Mouse (Mus musculus): ENCODE measurements around the gene Pam16. TPM values are rescaled to one million over a fixed set of nuclear protein-coding genes. Genes with fewer than 3 reads are reported as not detected.

Pam16 gene
- polyA plus RNA-seq, 1 experiment from 2014 or later = 162 TPM

DNA sequence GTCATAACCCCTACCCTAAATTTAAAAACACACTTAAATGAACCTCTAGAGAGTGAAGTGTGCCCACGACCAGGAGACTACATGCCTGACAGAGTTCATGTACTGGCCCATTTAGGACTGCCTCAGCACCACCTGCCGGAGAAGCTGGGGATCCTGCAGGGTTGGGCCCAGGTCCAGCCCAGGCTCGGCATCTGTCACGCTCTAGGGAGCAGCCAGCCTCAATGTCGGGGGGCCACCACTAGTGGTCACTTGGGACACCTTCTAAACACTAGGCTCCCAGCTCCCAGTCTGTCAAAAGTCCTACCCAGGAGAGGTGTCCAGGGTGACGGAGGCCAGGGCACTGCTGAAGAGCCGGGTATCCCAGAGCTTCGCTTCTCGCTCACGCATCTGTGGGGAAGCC, 29.9 kb upstream of the Pam16 start:
- Histone ChIP-seq H3K9ac (replicated peaks) (no peak overlapping the region), H3K27ac (replicated peaks) (no peak overlapping the region), H3K4me3 (no peak overlapping the region), H3K4me2 (replicated peaks) (no peak overlapping the region), H3K9me3 (no peaks in the 10 kb centered on the region), H3K4me1 (peaks cover 9% of the 10 kb centered on the region), H3K36me3 (peaks cover 10% of the 10 kb centered on the region; the same call in 1 of the 2 replicates), H3K27me3 (no peaks in the 10 kb centered on the region)
- 84% methylated on average over 10 of the region's 10 CpGs for WGBS
- ATAC-seq (replicated peaks) = no peak

DNA sequence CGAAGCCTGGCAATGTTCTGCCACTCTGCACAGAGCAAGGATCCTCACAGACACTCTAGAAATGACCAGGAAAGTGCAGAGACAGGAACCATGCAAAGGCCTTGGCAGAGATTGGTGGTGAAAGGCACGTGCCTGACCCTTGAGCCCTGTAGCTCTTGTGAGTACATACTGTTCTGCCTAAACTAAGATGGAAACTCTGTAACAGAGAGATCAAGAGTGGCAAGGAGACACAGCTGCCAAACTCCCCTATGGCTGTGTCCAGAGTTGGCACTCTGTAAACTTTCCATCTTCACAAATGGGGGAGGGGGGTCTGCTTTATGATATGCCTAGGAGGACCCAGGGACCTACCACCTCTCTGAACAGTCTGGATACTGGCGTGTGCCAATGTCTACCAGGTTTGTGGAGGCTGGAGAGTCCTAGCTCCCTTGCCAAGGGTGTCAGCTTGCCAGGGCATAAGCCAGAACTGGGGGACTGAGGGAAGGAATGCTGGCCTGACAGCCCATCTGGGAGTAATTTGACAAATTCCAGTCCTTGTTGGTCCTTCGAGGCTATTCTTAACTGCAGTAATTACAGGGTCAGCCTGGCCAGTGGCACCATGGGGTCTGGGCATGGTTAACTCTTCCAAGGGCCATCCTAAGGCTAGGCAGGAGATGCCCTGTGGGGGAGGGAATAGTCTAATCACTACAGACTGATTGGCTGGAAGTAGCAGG, 28.1 kb upstream of the Pam16 start:
- 79% methylated on average over 4 of the region's 4 CpGs for WGBS
- H3K4me1 ChIP-seq = no peaks in the 10 kb centered on the region
- no peak overlapping the region for H3K4me3 ChIP-seq
- H3K9ac ChIP-seq (replicated peaks) = no peak overlapping the region
- H3K4me2 ChIP-seq (replicated peaks) = no peak overlapping the region
- no peaks in the 10 kb centered on the region for H3K27me3 ChIP-seq
- no peak for ATAC-seq (replicated peaks)
- no peak overlapping the region for H3K27ac ChIP-seq (replicated peaks)
- H3K36me3 ChIP-seq = peaks cover 10% of the 10 kb centered on the region; the same call in 1 of the 2 replicates
- H3K9me3 ChIP-seq = no peaks in the 10 kb centered on the region

GRCm38 (mm10) chr16:4651624-4652023, 26.8 kb upstream of the Pam16 start:
- Histone ChIP-seq H3K9me3 (no peaks in the 10 kb centered on the region), H3K4me1 (no peaks in the 10 kb centered on the region), H3K9ac (replicated peaks) (no peak overlapping the region), H3K36me3 (peaks cover 10% of the 10 kb centered on the region; the same call in 1 of the 2 replicates), H3K27me3 (no peaks in the 10 kb centered on the region), H3K4me3 (no peak overlapping the region), H3K4me2 (replicated peaks) (no peak overlapping the region), H3K27ac (replicated peaks) (no peak overlapping the region)
- 57% methylated on average over 7 of the region's 7 CpGs for WGBS
- ATAC-seq (replicated peaks) = no peak

- WGBS = 100% methylated on average over 1 of the region's 1 CpGs
- H3K36me3 ChIP-seq = peaks cover 10% of the 10 kb centered on the region; the same call in 1 of the 2 replicates
Observed at GRCm38 (mm10) chr16:4651081-4651480, 26.3 kb upstream of the Pam16 start.

GRCm38 (mm10) chr16:4650161-4650560, 25.4 kb upstream of the Pam16 start:
- no peak for ATAC-seq (replicated peaks)

More at GRCm38 (mm10) chr16:4651081-4651480, 26.3 kb upstream of the Pam16 start:
- Histone ChIP-seq H3K27me3 (no peaks in the 10 kb centered on the region), H3K9me3 (no peaks in the 10 kb centered on the region), H3K4me1 (no peaks in the 10 kb centered on the region), H3K4me3 (no peak overlapping the region), H3K27ac (replicated peaks) (no peak overlapping the region), H3K4me2 (replicated peaks) (no peak overlapping the region), H3K9ac (replicated peaks) (no peak overlapping the region)
- ATAC-seq (replicated peaks) = no peak

DNA sequence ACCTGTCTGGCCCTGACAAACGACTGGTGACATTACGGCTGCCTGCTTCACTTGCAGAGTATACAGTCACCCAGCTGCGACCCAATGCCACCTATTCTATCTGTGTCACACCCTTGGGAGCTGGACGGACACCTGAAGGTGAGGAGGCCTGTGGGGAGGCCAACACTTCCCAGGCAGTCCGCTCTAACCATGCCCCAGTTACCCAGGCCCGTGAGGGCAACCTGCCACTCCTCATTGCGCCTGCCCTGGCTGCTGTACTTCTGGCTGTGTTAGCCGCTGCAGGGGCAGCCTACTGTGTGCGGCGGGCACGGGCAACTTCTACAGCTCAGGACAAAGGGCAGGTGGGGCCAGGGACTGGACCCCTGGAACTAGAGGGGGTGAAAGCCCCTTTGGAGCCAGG, 24.9 kb upstream of the Pam16 start:
- ATAC-seq (replicated peaks) = no peak
- no peaks in the 10 kb centered on the region for H3K4me1 ChIP-seq
- no peak overlapping the region for H3K4me2 ChIP-seq (replicated peaks)
- no peak overlapping the region for H3K4me3 ChIP-seq
- H3K9ac ChIP-seq (replicated peaks) = no peak overlapping the region
- no peaks in the 10 kb centered on the region for H3K27me3 ChIP-seq
- 93% methylated on average over 11 of the region's 11 CpGs for WGBS
- no peak overlapping the region for H3K27ac ChIP-seq (replicated peaks)
- H3K9me3 ChIP-seq = no peaks in the 10 kb centered on the region
- peaks cover 8% of the 10 kb centered on the region; the same call in 1 of the 2 replicates for H3K36me3 ChIP-seq

More at GRCm38 (mm10) chr16:4650161-4650560, 25.4 kb upstream of the Pam16 start:
- H3K36me3 ChIP-seq = peaks cover 9% of the 10 kb centered on the region; the same call in 1 of the 2 replicates
- no peaks in the 10 kb centered on the region for H3K4me1 ChIP-seq
- H3K9ac ChIP-seq (replicated peaks) = no peak overlapping the region
- 87% methylated on average over 3 of the region's 3 CpGs for WGBS
- H3K4me2 ChIP-seq (replicated peaks) = no peak overlapping the region
- no peak overlapping the region for H3K4me3 ChIP-seq
- H3K9me3 ChIP-seq = no peaks in the 10 kb centered on the region
- no peak overlapping the region for H3K27ac ChIP-seq (replicated peaks)
- no peaks in the 10 kb centered on the region for H3K27me3 ChIP-seq

DNA sequence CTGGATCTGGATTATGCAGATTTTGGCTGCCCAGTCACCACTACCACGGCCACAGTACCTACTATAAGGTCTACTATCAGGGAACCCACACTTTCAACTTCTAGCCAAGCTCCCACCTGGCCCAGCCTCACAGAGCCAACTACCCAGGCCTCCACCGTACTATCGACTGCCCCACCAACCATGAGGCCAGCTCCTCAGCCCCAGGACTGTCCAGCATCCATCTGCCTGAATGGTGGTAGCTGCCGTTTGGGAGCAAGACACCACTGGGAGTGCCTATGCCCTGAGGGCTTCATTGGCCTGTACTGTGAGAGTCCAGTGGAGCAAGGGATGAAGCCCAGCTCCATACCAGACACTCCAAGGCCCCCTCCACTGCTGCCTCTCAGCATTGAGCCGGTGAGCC, 24.4 kb upstream of the Pam16 start:
- H3K27ac ChIP-seq (replicated peaks) = no peak overlapping the region
- no peaks in the 10 kb centered on the region for H3K27me3 ChIP-seq
- H3K9me3 ChIP-seq = no peaks in the 10 kb centered on the region
- 92% methylated on average over 5 of the region's 5 CpGs for WGBS
- no peak for ATAC-seq (replicated peaks)
- no peak overlapping the region for H3K9ac ChIP-seq (replicated peaks)
- H3K4me3 ChIP-seq = no peak overlapping the region
- H3K4me1 ChIP-seq = peaks cover 3% of the 10 kb centered on the region
- H3K4me2 ChIP-seq (replicated peaks) = no peak overlapping the region
- H3K36me3 ChIP-seq = peaks cover 8% of the 10 kb centered on the region; the same call in 1 of the 2 replicates

DNA sequence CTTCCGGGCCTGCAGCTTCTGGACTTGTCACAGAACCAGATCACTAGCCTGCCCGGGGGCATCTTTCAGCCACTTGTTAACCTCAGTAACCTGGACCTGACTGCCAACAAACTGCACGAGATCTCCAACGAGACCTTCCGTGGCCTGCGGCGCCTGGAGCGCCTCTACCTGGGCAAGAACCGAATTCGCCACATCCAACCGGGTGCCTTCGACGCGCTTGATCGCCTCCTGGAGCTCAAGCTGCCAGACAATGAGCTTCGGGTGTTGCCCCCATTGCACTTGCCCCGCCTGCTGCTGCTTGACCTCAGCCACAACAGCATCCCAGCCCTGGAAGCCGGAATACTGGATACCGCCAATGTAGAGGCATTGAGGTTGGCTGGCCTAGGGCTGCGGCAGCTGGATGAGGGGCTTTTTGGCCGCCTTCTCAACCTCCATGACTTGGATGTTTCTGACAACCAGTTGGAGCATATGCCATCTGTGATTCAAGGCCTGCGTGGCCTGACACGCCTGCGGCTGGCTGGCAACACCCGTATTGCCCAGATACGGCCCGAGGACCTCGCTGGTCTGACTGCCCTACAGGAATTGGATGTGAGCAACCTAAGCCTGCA, 23.7 kb upstream of the Pam16 start:
- Histone ChIP-seq H3K9me3 (no peaks in the 10 kb centered on the region), H3K27me3 (no peaks in the 10 kb centered on the region), H3K4me3 (no peak overlapping the region), H3K27ac (replicated peaks) (no peak overlapping the region), H3K9ac (replicated peaks) (no peak overlapping the region), H3K36me3 (peaks cover 8% of the 10 kb centered on the region; the same call in 1 of the 2 replicates), H3K4me1 (peaks cover 10% of the 10 kb centered on the region), H3K4me2 (replicated peaks) (no peak overlapping the region)
- 87% methylated on average over 28 of the region's 28 CpGs for WGBS
- no peak for ATAC-seq (replicated peaks)

DNA sequence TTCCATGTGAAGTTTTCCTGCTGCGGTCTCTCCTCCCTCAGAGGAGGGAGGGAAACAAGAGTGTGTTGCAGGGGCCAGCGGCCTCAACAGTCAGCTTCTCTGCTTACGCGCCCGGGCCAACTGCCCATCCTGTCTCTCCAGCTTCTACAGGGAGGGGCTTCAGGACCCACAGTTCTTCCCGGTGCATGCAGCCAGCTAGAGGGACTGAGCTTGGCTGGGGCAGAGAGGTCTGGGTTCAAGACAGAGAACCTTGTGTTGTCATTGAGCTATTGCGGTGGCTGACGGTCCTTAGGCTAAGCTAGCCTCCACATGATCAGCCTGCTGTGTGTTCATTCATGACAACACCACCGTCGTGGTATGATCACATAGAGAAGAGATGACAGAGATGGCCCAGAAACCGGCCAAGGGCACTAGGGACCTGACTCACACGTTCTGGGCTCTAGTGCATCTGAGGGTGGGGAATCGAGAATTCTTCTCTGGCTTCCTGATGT, 22.9 kb upstream of the Pam16 start:
- H3K36me3 ChIP-seq = peaks cover 8% of the 10 kb centered on the region; the same call in 1 of the 2 replicates
- peaks cover 18% of the 10 kb centered on the region for H3K4me1 ChIP-seq
- no peaks in the 10 kb centered on the region for H3K27me3 ChIP-seq
- H3K9ac ChIP-seq (replicated peaks) = no peak overlapping the region
- no peak for ATAC-seq (replicated peaks)
- H3K4me3 ChIP-seq = no peak overlapping the region
- no peak overlapping the region for H3K4me2 ChIP-seq (replicated peaks)
- WGBS = 80% methylated on average over 13 of the region's 13 CpGs
- H3K9me3 ChIP-seq = no peaks in the 10 kb centered on the region
- no peak overlapping the region for H3K27ac ChIP-seq (replicated peaks)

DNA sequence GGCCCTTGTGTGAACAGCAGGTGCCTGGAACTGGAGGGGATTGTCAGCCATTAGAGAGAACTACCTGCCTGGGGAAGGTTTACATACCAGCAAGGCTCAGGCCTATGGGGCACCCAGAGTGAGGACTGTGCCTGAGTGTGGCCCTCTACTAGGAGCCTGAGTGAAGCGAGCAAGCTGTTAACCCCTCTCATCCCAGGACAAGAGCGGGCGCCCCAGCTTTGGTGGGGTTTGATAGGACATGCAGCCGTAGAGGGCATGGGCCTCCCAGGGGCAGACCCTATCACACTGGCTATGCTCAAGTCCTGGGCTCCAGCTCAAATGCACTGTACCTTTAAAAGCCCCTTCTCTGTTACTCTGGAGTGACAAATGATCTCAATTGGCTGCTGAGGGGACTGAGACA, 22.0 kb upstream of the Pam16 start:
- Histone ChIP-seq H3K9me3 (no peaks in the 10 kb centered on the region), H3K27ac (replicated peaks) (no peak overlapping the region; the same call in 1 of the 2 replicates), H3K4me1 (peaks cover 26% of the 10 kb centered on the region), H3K4me3 (no peak overlapping the region), H3K9ac (replicated peaks) (no peak overlapping the region), H3K4me2 (replicated peaks) (no peak overlapping the region), H3K27me3 (no peaks in the 10 kb centered on the region), H3K36me3 (peaks cover 5% of the 10 kb centered on the region; the same call in 1 of the 2 replicates)
- no peak for ATAC-seq (replicated peaks)
- 73% methylated on average over 4 of the region's 4 CpGs for whole genome bisulfite sequencing

- Histone ChIP-seq H3K36me3 (peaks cover 2% of the 10 kb centered on the region; the same call in 1 of the 2 replicates), H3K27ac (replicated peaks) (no peak overlapping the region), H3K4me2 (replicated peaks) (no peak overlapping the region), H3K4me1 (peaks cover 32% of the 10 kb centered on the region), H3K4me3 (no peak overlapping the region), H3K9ac (replicated peaks) (no peak overlapping the region), H3K9me3 (no peaks in the 10 kb centered on the region), H3K27me3 (no peaks in the 10 kb centered on the region)
- 74% methylated on average over 4 of the region's 4 CpGs for WGBS
- no peak for ATAC-seq (replicated peaks)
Observed at GRCm38 (mm10) chr16:4645867-4646266, 21.1 kb upstream of the Pam16 start.

DNA sequence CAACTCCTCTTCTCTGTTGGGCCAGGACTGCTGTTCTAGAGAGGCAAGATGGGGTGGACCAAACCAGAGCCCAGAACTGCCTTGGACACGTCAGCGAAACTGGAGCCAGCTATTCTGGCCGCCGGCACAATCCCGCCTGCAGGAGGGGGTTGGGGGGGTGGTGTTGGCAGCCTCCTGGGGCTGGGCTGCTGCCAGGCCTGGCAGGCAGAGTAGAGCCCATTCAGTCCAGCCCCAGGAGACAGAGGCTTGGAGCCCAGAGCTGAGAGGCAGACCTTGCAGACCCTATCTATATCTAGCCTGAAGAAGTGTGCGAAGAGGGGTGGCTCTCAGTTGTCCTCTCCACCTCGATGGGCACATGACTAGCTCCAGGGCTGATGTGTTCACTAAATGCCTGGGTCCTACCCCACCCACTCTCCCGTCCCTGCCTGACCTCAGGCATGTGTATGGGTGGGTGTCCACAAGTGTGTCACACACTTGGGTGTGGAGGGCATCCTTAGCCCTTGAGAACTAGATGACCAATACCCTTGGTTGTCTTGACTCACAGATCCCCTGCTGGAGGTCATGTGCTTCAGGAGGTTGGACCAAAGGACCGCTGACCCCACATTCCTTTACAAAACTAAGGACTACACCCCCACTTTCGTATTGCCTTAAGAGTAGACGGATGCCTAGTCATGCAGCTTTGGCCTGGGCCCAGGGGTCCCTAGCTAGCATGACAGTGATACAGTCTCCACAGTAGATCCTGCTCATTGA, 19.1 kb upstream of the Pam16 start:
- Histone ChIP-seq H3K9me3 (no peaks in the 10 kb centered on the region), H3K4me2 (replicated peaks) (no peak overlapping the region), H3K9ac (replicated peaks) (no peak overlapping the region), H3K4me1 (peaks cover 43% of the 10 kb centered on the region), H3K4me3 (no peak overlapping the region), H3K36me3 (no peaks in the 10 kb centered on the region), H3K27me3 (no peaks in the 10 kb centered on the region), H3K27ac (replicated peaks) (peak overlapping the region; percentile 46)
- 48% methylated on average over 11 of the region's 11 CpGs for WGBS
- peak; percentile 76 for ATAC-seq (replicated peaks)

Data from forebrain, embryonic 15.5 days (tissue).